Mouse (Mus musculus): ENCODE measurements at regions not wholly inside any gene's neighbourhood (a gene's known extent, or its start where the extent isn't known, plus 50 kb on each side); places are given as distances from the start of the nearest gene placed in this dataset.

DNA sequence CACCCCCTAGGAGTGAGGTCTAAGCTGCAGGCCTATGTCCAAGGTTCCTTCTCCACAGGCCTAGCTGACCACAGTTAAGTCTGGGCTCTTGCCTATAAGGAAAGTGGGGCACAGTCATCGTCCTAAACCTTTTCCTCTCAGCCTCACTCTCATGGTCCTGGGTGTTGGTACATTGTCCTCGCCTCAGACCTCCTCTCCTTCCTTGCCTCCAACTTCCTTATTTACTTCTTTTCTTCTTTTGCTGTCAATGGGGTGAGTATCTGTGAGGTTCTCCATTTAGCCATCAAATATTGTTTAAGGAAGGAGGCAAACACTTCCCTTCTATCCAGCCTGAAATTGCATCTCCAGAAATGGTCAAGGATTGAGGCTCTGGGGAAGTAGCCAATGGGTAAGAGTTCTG is 554.2 kb downstream of the Ccdc171 start:
- TF ChIP-seq CTCF (IDR thresholded peaks at IDR 0.05) (no peak), EP300 (IDR thresholded peaks at IDR 0.05) (no peak)

Measured in lung, postnatal 0 days (tissue).